Mouse (Mus musculus) C2C12 (cell line): ENCODE data around the gene C530008M17Rik. TPM values are rescaled to one million over a fixed set of nuclear protein-coding genes. Genes with fewer than 3 reads are reported as not detected.

ENCODE experiments used
- H3K27me3 ChIP-seq: one replicate; pipeline ENCODE4 v1.6.1; 2011; ENCODE audit not compliant: control insufficient read depth, insufficient read depth, insufficient read length
- H3K36me3 ChIP-seq: one replicate; pipeline ENCODE4 v1.6.1; 2011; ENCODE audit not compliant: control insufficient read depth, insufficient read depth
- H3K4me3 ChIP-seq: one replicate; pipeline ENCODE4 v1.5.1; 2011; ENCODE audit warnings: mild to moderate bottlenecking, control low read depth; ENCODE audit not compliant: poor library complexity, insufficient read depth, severe bottlenecking
- H3K79me2 ChIP-seq: one replicate; pipeline ENCODE4 v1.6.1; 2011; ENCODE audit not compliant: control insufficient read depth, insufficient read depth
- H3K79me3 ChIP-seq: one replicate; pipeline ENCODE4 v1.6.1; 2011; ENCODE audit warnings: low read depth, control low read depth
- H3ac ChIP-seq: one replicate; pipeline ENCODE3; 2011; ENCODE audit warnings: low read depth; ENCODE audit not compliant: control insufficient read depth, insufficient read length
- CEBPB ChIP-seq: IDR thresholded peaks from one replicate; pipeline ENCODE4 v1.6.1; 2011; ENCODE audit warnings: low read depth, mild to moderate bottlenecking, control low read depth, moderate library complexity
- CTCF ChIP-seq: IDR thresholded peaks from one replicate; pipeline ENCODE4 v1.5.1; 2011; ENCODE audit not compliant: control insufficient read depth, insufficient read depth, insufficient read length
- FOSL1 ChIP-seq: IDR thresholded peaks from one replicate; pipeline ENCODE4 v1.8.0; 2011; ENCODE audit warnings: mild to moderate bottlenecking, low read length; ENCODE audit not compliant: poor library complexity, insufficient read depth, severe bottlenecking
- MAX ChIP-seq: IDR thresholded peaks from one replicate; pipeline ENCODE4 v1.6.1; 2011; ENCODE audit warnings: mild to moderate bottlenecking, control low read depth
- MYOD1 ChIP-seq: IDR thresholded peaks from one replicate; pipeline ENCODE4 v1.6.1; 2011; ENCODE audit warnings: low read depth; ENCODE audit not compliant: control insufficient read depth, insufficient read length
- MYOG ChIP-seq: IDR thresholded peaks from one replicate; pipeline ENCODE4 v1.6.1; 2011; ENCODE audit not compliant: control insufficient read depth, insufficient read length; ENCODE audit errors: extremely low read depth
- USF1 ChIP-seq: IDR thresholded peaks from one replicate; pipeline ENCODE4 v1.6.1; 2011; ENCODE audit warnings: low read depth, mild to moderate bottlenecking, control low read depth, moderate library complexity
- polyA plus RNA-seq: library from polyadenylated mRNA; unstranded; fragments of >200 nt; fragmentation: generic; extraction: Trizol; gene quantifications from one replicate; pipeline ENCODE4 v1.2.1, GENCODE M21; 2012; ENCODE audit warnings: missing spikeins

Gene C530008M17Rik
- polyA plus RNA-seq, 1 experiment, result 4.6 TPM

DNA sequence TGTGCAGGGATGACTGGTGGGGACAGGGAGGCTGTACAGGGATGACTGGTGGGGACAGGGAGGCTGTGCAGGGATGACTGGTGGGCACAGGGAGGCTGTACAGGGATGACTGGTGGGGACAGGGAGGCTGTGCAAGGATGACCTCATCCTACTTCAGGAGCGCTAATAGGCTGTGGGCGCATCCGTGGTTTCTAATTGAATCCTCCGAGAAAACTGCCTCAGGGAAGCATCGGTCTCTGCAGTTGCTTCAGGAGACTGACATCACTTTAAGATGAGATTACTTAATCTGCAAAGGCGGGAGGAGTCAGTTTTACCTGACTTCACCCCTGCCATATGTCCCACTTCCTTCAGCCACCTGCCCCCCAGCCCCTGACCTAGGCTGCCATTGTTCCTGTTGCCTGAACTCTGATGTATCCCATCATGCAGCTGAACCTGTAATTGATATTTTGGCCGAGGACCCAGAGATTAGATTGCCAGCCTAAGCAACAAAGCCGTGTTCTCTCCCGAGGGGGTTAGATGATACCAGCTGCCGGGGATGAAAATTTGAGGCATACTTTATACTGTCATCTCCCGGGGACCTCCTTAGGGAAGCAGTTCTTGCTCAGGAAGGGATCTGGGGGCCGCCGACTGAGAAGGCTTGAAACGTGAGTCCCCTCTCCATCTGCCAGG lies 105.9 kb downstream of the C530008M17Rik start:
- no peak overlapping the region for H3ac ChIP-seq
- H3K79me3 ChIP-seq, result no peaks in the 10 kb centered on the region
- H3K27me3 ChIP-seq, result no peaks in the 10 kb centered on the region
- no peak overlapping the region for H3K4me3 ChIP-seq
- no peaks in the 10 kb centered on the region for H3K79me2 ChIP-seq
- TF ChIP-seq CEBPB (no peak), MYOD1 (no peak), USF1 (no peak), MAX (no peak), MYOG (no peak), CTCF (no peak)
- no peaks in the 10 kb centered on the region for H3K36me3 ChIP-seq

DNA sequence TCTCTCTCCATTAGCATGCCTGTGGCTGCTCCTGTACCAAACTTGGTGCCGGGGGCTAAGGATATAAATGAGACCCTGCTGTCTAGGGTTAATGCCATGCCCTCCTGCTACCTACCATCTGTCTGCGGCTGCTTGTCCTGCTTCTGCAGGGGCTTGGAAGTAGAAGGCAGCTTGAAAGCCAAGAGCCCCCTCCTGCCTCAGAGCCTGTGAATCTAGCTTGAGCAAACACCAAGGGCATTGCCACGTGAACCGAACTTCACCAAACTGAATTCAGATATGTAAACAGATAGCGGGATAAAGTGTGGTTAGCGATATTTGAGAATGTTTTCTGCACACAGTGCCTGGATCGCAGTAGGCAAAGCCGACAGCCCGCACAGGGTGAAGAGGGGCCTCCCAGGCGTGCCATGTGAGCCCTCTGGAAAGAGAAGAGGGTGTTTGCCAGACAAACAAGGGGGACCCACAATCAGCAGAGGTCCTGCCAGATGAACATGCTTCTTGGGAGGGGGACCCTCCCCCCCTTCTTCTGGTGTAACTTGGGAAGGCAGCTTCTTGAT lies 106.9 kb downstream of the C530008M17Rik start:
- no peaks in the 10 kb centered on the region for H3K27me3 ChIP-seq
- TF ChIP-seq CTCF (no peak), FOSL1 (no peak), MYOD1 (no peak), MYOG (no peak), CEBPB (no peak), USF1 (no peak), MAX (no peak)
- no peaks in the 10 kb centered on the region for H3K79me3 ChIP-seq
- H3K36me3 ChIP-seq, result no peaks in the 10 kb centered on the region
- H3ac ChIP-seq, result no peak overlapping the region
- H3K4me3 ChIP-seq, result no peak overlapping the region
- no peaks in the 10 kb centered on the region for H3K79me2 ChIP-seq

DNA sequence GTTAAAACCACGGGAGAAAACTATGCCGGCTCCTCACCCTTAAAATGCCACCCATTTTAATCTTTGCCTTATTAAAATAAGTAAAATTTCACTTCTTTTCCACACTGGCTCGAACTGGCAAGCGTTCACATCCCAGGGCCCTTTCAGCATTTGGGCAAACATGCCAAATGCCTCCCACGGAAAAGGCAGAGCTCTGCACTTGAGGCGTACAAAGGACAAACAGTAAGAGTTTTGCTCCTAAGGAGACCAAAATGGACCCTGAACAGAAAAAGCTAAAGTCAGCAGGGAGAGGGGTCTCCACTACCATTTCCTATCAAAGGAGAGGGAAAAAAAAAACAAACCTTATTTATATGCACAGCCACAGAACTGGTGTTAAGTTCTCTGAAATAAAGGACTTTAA lies 107.4 kb downstream of the C530008M17Rik start:
- Histone ChIP-seq H3K4me3 (no peak overlapping the region), H3K27me3 (no peaks in the 10 kb centered on the region), H3ac (no peak overlapping the region), H3K36me3 (no peaks in the 10 kb centered on the region), H3K79me3 (no peaks in the 10 kb centered on the region), H3K79me2 (no peaks in the 10 kb centered on the region)
- TF ChIP-seq MYOG, result no peak
- no peak for TF ChIP-seq CEBPB

DNA sequence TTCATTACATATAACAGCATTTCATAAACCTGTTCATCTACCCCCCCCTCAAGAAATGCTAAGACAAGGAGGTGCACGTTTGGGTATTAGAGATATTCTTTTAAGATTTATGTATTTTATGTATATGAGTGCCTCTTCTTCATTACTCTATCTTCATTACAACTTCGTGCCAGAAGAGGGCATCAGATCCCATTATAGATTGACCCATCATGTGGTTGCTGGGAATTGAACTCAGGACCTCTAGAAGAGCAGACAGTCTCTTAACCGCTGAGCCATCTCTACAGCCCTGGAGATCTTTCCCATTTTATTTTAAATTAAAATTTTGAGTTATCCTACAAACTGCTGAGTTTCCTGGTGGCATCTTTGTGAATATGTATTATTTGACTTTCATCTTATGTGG lies 112.7 kb downstream of the C530008M17Rik start:
- H3K4me3 ChIP-seq, result no peak overlapping the region
- no peaks in the 10 kb centered on the region for H3K27me3 ChIP-seq
- H3ac ChIP-seq, result no peak overlapping the region
- H3K36me3 ChIP-seq, result no peaks in the 10 kb centered on the region
- no peaks in the 10 kb centered on the region for H3K79me2 ChIP-seq
- TF ChIP-seq CEBPB (no peak), USF1 (no peak), MYOD1 (no peak), MAX (no peak), FOSL1 (no peak), MYOG (no peak), CTCF (no peak)
- no peaks in the 10 kb centered on the region for H3K79me3 ChIP-seq

DNA sequence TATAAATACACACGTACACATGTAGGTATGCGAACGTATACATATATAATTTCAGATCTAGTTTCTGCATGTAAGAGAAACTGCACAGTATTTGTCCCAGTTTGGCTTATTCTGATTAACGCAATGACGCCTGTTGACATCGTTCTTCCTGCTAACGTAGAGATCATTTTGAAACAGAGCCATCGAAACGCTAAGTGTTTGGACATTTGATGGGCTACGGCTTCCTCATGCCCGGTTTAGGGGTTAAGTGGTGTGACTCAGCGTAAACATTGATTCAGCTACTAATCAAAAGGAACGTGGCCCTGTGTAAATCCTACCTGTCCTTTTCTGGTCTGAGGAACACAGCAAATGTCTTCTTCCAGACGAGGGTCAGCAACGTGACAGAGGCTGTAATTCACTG lies 113.3 kb downstream of the C530008M17Rik start:
- H3ac ChIP-seq, result no peak overlapping the region
- H3K79me3 ChIP-seq, result no peaks in the 10 kb centered on the region
- H3K4me3 ChIP-seq, result no peak overlapping the region
- H3K79me2 ChIP-seq, result no peaks in the 10 kb centered on the region
- H3K27me3 ChIP-seq, result no peaks in the 10 kb centered on the region
- no peaks in the 10 kb centered on the region for H3K36me3 ChIP-seq
- TF ChIP-seq MYOG (no peak), FOSL1 (no peak), CEBPB (no peak), CTCF (no peak), MYOD1 (no peak), USF1 (no peak), MAX (no peak)

DNA sequence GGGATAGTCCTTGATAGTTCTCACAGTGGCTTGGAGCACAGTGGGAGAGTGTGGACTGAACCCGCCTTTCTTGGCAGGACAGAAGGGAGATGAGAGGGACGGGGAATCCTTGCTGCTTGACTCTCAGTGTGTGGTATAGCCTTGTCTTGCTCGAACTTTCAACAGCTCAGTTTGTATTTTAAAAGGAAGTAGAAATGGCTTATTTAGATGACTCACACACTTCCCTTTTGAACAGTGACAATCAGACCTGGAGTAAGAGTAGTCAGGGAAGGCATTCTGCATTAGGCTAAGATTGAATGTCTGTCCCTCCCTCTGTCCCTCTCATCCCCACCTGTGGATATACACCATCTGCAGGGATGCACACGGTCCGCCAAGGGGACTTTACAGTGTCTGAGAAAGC lies 115.1 kb downstream of the C530008M17Rik start:
- Histone ChIP-seq H3K36me3 (no peaks in the 10 kb centered on the region), H3K79me3 (no peaks in the 10 kb centered on the region), H3K27me3 (no peaks in the 10 kb centered on the region), H3K79me2 (no peaks in the 10 kb centered on the region), H3ac (no peak overlapping the region), H3K4me3 (no peak overlapping the region)
- TF ChIP-seq FOSL1, result no peak
- TF ChIP-seq CEBPB, result no peak
- TF ChIP-seq MAX, result no peak
- TF ChIP-seq MYOG, result no peak
- no peak for TF ChIP-seq USF1
- TF ChIP-seq MYOD1, result no peak
- no peak for TF ChIP-seq CTCF
